Mouse (Mus musculus): ENCODE measurements around the gene Mindy2. TPM values are rescaled to one million over a fixed set of nuclear protein-coding genes. Genes with fewer than 3 reads are reported as not detected.

Gene Mindy2
- total RNA-seq (2021) = 10 to 100 TPM; 25.3 to 25.8 TPM

DNA sequence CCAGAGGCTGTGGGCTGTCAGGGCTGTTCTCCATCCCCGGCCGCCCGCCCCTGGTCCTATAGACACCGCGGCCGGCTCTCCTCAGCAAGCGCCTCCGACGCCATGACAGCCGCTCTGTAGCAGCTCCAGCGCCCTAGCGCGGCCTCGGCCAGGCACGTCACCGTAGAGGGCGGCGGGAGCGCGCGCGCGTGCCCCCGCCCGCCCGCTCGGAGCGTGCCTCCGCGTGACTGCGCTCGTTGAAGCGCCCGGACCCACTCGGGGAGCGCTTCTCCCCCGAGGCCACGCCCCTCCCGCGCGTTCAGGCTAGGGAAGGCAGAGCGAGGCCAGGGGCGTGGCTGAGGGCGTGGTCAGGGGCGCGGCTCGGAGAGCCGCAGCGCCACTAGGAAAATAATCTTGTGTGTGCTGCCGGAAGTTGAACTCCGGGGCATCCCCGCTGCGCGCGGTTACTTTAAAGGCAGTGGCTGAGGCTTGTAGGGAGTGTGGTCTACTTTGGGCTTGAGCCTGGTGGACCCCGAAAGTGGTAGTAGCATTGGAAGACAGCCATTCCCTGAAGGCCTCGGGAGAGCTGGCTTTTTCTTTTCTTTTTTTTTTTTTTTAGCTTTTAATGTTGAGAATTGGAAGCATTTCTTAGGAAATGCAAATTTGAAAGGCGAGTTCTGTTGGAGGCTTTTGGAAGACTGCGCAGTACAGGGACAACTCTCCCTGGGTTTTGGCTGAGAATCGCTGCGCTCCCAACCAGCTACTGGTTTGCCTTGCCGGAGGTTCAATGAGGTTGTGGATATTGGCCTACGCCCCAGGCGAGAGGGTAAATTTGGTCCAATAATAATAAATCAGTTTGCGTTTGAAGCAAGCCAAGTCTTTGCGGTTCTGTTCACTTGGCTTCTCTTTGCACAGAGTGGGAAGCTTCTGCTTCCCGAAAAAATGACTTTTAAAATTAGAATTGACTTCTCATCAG lies at the start of gene Mindy2:
TSS of gene Mindy2 (minus strand) at position 162 of the 955 bp plus-strand sequence.
- DNase-seq = peak; percentile 99

DNA sequence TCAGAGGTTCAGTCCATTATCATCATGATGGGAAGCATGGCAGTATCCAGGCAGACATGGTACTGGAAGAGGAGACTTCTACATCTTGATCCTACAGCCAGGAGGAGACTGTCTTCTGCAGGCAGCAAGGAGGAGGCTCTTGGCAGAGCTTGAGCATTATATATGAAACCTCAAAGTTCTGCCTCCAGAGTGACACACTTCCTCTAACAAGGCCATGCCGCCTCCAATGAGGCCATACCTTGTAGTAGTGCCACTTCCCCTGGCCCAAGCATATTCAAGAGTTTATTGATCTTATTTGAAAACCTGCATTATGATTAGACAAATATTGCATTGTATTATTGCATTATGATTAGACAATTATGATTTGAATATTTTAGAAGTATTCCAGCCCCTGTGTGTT lies 49.5 kb upstream of the Mindy2 start:
- no peak for DNase-seq

DNA sequence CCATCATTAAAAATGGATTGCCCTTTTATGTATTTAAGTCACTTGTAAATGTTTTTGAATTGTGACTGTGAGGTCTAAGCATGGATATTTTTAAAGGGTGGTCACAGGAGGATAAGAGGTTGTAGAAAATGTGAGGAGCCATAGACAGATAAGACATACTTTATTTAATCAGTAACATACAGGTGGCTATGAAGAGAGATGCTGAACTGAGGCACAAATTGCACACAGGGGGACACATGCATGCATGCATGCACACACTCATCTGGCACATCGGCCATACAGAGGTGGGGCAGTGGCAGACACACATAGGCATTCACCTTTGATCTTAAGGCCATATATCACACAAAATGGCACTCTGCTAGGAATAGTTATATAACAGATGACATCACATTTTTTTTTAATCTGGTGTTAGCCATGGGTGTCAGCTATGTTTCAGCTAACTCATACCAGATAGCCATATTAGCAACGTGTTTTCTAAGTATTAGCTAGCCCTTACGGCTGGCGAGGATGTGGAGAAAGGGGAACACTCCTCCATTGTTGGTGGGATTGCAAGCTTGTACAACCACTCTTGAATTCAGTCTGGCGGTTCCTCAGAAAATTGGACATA lies 46.7 kb upstream of the Mindy2 start:
- no peak for DNase-seq

DNA sequence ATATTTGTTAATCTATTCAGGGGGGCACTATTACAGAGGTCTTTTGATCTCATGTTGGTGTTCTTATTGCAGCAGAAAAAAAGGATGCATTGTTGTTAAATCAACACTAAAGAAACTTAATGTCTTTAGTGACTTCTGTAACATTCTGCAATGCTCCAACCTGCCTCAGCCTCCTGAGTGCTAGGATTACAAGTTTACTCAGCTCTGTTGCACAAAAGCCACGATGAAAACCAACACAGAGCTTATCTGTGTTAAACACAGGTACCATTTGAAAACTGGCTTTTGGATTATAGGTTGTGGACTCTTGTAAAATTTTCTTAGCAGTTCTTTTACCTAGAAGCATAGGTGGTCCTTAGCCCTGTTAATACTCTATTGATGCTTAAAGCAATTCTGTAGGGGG lies 41.1 kb upstream of the Mindy2 start:
- no peak for DNase-seq

DNA sequence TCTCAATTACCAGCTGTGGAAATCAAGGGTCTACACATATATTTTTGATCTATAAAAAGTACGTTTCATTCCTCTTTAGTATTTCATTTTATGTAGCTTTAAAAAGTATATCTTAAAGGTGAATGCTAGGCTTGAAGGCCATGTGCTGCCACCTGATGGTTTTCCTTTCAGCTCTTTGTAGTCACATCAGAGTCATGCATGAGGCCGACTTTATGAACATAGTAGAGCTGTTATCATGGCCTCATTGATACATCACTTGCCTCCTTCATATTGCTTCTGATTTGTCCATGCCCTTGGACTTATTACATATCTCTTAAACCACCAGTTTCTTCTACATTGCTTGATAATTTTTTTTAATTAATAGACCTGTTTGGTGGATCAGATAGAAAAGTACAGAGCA lies 38.7 kb upstream of the Mindy2 start:
- no peak for DNase-seq

DNA sequence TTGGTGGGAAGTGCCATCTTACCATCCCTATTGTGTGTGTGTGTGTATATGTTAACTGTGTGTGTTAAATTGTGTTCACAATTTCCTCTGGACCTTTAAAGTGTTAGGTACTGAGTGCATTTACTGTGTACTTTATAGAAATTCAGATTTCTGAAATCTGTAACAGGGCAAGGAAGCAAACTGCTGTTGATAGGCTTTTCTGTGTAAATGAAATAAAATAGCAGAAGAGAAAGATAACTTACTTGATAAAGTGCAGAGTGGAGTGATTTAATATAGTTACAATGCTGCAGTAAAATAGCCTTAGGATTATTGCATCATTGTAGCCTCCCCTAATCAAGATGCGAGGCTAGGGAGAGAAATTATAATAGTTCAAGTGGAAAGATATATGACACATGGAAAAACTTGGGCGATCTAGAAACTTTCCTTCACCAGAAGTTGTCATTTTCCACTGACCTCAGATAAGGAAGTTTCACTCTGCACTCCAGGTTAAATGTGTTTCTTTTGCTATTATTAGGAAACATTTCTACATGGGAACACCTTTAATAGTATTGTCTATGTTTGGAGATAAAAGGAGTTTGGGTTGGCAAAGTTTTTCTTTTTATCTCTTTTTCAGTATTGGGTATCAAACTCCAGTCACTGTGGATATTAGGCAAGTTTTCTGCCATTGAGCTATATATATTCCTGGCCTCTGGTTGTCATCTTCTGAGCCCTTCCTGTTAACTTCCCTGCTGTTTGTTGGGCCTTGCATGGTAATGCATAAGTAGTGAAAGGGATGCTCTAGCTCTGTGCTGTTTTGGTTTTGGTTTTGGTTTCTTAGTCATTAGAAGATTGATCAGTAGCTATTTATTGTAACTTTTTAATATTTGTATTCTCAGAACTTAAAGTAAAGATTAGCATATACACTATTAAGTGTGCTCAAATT lies 35.1 kb upstream of the Mindy2 start:
- DNase-seq = no peak

DNA sequence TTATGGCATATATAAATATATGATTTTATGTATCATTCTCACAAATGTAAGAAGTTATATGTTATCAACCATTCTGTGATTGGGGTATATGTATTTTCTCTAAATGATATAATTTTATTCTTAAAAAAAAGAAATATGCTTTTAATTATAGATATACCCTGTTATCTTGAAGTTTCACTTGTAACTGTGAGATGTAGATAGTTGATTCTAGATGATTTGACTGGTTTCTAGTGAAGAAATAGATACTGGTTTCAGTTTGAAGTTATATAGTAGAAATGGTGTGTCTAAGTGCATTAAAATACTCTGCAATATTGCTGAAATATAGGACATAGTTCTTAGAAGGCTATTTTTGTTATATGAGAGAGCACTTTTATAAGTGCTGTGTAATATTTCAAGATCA lies 33.6 kb upstream of the Mindy2 start:
- no peak for DNase-seq

DNA sequence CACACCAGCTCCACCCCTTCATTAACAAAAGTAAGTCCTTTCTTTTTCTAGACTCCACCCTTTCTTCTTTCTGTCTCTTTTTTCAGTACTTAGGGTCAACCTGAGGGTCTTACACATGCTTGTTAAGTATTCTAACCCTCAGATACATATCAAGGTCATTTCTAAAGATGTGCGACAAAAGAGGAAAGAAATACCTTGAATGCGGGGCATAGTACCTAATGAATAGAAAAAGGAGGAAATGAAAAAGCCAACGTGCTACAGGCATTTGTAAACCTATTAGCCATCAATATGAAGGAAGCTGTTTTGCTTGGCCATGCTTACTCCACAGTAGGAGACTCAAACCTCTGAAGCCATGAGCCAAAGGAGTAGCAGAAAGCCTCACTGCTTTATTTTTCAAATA lies 33.0 kb upstream of the Mindy2 start:
- no peak for DNase-seq

DNA sequence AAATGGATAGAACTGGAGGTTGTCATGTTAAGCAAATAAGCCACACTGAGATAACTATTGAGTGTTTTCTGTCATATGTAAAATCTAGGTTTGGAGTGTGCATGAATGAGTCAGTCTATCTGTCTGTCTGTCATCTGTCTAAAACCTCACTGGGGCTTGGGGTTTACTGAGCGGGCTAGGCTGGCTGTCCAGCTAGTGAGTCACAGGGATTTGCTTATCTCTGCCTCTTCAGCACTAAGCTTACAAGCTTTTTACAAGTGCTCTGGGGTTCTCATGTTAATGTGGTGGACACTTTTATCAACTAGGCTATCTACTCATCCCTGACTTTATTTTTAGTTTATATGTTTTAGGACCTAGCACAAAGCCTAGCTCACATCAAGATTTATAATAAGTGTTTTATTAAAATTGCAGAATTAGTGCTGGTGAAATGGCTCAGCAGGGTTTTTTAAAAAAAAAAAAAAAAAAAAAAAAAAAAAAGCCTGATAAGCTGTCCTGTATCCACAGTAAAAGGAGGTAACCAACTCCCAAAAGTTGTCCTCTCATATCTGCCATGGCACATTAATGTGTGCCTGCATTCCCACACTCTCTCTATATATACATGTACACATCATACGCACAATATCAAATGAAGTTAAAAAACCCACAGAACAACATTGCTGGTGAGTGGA lies 31.5 kb upstream of the Mindy2 start:
- DNase-seq = peak; percentile 13

DNA sequence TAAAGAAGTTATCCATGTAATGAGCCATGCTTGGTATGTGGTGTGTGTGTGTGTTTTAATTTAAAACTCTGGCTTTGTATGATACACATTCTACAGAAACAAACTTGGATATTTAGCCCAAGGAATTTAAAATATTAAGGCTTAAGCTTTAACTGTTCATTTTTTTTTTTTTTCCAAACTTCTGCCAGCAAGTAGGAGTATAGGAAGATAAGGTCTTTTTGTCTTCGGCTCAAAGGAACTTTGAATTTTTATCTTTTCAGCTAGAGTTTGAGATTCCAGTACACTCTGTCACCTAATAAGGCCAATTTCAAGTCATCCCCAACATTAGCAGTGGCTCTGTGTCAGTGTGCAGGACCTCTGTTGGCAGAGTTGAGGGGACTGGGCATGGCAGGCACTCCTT lies 25.2 kb upstream of the Mindy2 start:
- no peak for DNase-seq

DNA sequence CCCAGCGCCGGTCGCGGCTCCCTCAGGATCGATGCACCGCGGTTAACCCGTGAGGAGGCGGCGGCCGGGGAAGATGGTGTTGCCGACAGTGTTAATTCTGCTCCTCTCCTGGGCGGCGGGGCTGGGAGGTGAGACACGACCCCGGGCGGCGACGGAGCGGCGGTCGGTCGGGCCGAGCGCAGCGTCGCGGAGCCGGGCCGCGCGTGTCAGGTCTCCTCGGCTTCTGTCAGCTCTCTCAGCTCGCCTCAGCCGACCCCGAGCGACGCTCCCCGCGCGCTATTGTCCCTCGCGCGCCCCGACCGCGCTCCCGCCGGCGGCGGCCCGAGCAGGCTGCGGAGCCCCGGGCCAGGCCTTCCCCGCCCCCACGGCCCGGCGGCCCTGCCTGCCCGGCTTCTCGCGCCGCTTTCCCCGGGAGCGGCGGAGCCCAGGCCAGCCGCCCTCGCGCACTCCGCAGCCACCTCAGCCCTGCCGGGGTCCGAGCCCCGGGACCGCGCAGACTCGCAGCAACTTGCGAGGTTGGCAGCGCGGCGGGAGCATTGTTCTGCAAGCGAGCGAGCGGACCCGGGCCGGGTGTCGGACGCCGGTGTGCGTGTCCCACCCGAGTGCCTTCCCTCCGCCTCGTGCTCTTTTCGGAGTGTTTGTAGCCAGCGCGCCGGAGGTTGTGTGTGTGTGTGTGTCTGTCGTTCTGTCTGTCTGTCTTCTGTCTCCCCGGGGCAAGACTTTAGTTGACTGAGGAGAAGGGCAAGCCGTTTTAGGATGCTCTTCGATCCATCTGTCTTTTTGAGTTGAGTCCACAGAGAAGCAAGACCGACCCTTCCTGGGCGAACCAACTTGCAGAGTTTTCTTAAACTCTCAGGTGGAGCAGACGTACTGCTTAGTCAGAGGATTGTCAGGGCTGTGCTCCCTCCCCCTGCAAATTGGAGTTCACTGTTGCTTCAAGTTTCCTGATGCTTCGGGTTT lies 22.4 kb upstream of the Mindy2 start:
- DNase-seq = peak; percentile 65

DNA sequence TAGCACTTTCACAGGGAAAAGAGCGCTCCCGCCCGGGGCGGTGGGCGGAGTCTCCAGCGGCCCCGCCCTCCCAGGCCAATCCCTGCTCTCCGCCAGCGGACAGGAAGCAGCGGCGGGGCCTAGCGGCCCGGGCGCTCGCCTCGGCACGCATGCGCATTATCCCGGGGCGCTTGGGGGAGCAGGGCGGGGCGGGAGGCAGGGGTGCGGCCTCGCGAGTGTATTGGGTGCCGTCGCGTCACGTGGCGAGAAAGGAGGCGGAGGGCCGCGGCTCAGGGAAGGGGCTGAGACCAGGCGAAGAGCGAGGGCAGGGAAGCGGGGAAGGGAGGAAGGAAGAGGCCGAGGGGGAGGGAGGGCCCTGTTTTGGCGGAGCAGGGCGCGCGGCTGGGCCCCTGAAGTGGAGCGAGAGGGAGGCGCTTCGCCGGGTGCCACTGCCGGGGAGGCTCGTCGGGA lies 21.7 kb upstream of the Mindy2 start, which contains the start of gene Adam10:
TSS of gene Adam10 (plus strand) at position 316 of the 450 bp plus-strand sequence.
- DNase-seq = peak; percentile 100

DNA sequence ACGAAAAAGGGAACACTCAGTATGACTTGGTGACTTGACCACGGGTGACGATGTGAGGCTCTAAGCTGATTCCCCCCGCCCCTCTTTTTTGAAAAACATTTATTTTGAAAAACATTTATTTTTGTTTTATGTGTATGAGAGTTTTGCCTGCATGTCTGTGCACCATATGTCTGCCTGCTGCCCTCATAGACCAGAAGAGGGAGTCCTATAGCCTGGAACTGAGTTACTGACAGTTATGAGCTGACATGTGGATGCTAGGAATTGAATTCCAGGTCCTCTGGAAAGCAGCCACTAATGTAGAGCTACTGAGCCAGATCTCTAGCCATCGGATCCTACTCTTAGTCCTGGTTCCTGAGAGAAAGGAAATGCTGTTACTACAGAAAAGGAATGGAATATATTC lies 19.0 kb upstream of the Mindy2 start:
- no peak for DNase-seq

DNA sequence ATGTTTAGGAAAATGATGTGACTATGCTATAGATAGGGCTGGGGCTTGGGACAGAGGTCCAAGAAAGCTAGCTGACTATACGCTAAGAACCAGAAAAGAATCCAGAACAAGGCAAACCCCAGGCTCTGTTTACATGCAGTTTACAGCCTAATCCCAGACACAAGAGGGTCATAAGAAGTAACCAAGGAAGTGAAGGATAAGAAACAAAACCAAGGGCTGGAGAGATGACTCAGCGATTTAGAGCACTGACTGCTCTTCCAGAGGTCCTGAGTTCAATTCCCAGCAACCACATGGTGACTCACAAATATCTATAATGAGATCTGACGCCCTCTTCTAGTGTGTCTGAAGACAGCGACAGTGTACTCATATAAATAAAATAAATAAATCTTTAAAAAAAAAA lies 18.1 kb upstream of the Mindy2 start:
- no peak for DNase-seq

DNA sequence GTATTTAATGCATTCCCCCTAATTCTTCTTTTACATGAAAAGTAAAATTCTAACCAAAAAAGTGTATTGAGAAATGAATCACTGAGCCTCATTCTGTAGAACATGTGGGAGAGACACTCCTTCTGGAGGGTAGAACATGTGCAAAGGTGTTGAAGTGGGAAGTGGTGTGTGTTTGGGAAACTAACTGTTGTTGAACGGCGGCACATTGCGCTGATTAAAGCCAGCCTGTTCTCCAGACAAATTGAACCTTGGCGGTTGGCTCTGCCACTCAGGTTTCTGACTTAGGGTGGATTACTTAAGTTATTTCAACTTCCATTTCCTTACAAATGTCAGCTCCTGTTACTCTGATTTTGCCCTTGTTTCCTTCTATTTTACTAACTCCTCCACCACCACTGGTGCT lies 16.7 kb upstream of the Mindy2 start:
- DNase-seq = no peak

DNA sequence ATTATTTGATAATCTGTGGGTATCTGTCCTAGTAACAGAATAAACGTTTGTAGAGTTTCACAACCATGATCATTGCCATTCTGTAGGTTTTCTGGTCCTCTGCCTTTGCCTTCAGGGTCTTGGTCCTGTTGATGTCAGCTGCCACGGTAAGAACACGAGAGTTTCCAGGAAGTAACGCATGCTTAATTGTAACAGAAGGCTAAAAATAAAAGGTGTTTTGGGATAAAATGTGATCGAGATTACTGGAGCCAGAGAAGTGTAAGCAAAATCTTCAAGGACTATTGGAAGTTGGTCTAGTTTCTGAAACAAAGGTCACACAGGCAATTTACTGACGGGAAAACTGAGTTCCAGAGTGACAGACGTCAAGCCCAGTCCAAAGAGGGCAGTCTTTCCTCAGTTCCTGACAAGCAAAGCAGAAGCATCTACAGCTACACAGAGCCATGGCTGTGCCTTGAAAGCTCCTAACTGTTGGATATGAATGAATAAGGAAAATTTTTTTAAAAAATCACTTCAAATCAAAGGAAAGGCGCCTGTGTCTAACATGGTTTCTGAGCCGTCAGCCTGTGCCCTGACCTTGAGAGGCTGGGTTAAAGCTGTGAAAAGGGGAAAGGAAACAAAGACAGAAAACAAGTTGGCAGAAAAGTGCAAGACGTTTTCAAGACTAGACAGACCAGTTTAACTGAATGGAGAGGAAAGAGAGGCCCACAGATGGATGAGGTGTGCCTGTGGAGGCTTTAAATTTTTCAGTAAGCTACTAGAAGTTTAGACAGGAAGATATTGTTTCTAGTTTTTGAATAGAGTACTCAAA lies 15.0 kb upstream of the Mindy2 start:
- peak; percentile 37 for DNase-seq

DNA sequence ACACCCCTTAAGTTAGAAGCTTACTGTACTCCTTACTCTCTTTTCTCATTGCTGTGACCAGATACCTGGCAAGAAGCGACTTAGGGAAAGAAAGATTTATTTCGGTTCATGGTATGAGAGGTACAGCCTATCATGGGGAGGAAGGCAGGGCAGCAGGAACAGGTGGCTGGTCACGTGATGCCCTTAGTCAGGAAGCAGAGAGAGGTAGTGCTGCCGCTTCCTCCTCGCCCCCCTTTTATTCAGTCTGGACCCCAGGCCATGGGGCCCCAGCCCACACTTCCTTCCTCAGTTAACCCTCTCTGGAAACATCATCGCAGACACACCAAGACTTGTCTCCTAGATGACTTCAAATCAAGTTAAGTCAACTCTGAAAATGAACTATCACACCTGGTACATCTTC lies 14.3 kb upstream of the Mindy2 start:
- DNase-seq = no peak

DNA sequence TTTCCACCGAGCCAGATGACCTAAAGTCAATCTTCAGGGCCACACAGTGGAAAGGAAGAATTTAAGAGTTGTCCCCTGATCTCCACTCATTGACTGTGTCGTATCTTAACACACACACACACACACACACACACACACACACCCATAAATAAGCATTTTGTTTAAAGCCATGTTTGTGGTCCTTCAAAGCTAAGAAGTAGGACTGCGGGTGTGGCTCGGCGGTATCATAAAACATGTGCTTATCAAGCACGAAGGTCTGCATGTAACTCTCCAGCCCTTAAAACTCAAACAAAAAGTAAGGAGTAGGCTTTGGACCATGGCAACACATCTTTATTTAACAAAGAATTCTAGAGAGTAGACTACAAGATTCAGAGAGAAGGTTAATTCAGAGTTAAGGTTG lies 13.4 kb upstream of the Mindy2 start:
- no peak for DNase-seq

DNA sequence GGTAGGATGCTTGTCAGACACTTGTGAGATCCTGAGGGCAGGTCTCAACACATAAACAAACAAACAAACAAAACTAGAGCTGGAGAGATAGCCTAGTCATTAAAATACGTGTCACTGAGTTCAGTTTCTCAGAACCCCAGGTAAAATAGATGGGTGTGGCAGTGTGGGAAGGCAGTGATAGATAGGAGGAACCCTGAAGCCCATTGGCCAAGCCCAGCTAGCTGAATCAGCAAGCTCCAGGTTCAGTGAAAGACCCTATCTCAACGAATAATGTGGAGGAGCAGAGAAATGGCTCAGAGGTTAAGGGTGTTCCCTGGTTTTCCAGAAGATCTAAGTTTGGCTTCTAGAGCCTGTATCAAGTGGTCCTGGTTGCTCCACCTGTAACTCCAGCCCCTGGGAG lies 12.2 kb upstream of the Mindy2 start:
- no peak for DNase-seq

DNA sequence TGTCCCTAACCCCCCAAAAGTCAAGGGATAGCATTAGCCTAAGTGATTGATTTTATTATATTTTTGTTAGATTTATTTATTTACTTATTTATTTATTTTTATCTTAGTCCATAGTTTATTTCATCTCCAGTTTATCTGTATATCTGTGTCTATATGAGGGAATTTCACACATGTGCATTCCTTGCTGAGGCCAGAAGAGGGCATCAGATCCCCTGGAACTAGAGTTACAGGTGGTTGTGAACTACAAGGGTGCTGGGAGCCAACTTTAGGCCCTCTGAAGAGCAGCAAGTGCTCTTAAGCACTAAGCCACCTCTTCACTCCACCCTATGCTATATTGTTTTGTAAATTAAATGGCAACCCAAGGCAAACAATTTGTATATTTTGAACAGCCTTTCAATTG lies 11.1 kb upstream of the Mindy2 start:
- no peak for DNase-seq

All from heart, postnatal 4 days (tissue).